Comparison of ENCODE assay signal across 23 mouse cellular contexts in the genomic region with DNA sequence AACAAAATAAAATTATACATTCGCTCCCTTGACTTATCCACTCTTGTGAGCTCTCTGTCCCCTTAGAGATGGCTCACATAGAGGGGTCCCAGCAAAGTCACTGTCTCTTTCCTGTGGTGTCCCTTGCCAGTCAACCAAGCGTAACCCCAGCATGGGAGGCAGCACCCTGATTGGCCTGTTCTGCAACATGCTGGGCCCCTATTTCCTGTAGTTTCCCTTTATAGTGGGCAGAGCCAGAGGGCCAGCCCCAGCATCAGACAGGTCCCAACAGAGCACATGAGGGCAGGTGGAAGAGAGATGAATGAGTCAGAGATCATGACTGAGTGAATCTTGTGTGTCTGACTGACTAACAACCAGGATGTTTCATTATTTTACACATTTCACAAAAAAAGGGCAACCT. TPM values are rescaled to one million over a fixed set of nuclear protein-coding genes. Genes with fewer than 3 reads are reported as not detected.
A peak's percentile ranks its signal among the peaks of the same experiment; 100 is the strongest.
DNase-seq lines count a peak whose midpoint lies in the region; ATAC-seq and TF ChIP-seq lines count a peak whose summit lies in the region.
"Had no signal": no experiment of that assay in that cellular context is flagged by ENCODE, and none has a peak within 500 bp of the region (broad histone marks: within the 10 kb centered on the region; RNA-seq: fewer than 3 reads in every experiment).

No protein-coding gene starts in this region.

- TF ChIP-seq CTCF in stomach, postnatal 0 days (IDR thresholded peaks at IDR 0.05; ENCODE audit: low read depth): no peak

- no peak for TF ChIP-seq EP300 in stomach, postnatal 0 days (optimal IDR thresholded peaks at IDR 0.05)

- H3K9me3 ChIP-seq in stomach, embryonic 15.5 days: no peaks in the 10 kb centered on the region
- no peaks in the 10 kb centered on the region for H3K9me3 ChIP-seq in stomach, postnatal 0 days (ENCODE audit: control insufficient read depth, low read length)
- H3K9me3 ChIP-seq in stomach, embryonic 16.5 days (replicated peaks; ENCODE audit: control insufficient read depth, low read length): no peaks in the 10 kb centered on the region
- H3K9me3 ChIP-seq: embryonic facial prominence, embryonic 15.5 days; forebrain, embryonic 10.5 days; heart, embryonic 13.5 days; hindbrain, embryonic 13.5 days had no signal

- no peak for DNase-seq in stomach, postnatal 0 days (ENCODE audit: low spot score)
- DNase-seq in urinary bladder, postnatal 36 days (ENCODE audit: low spot score in 2 of 2): peak; percentile 55 to 60
- DNase-seq in urinary bladder, postnatal 10 days (ENCODE audit: low spot score): no peak
- DNase-seq in thymus, postnatal 4 days: peak; percentile 43
- DNase-seq in gastrocnemius, postnatal 25 days: no peak
- DNase-seq: adrenal gland, postnatal 14 days; cerebellum, adult 18-20 months; cerebellum, adult 9-11 months; gastrocnemius, adult 2 months; gastrocnemius, postnatal 36 days; heart, adult 11 months; heart, postnatal 10 days had no signal

- no peak overlapping the region for H3K4me3 ChIP-seq in stomach, embryonic 15.5 days (replicated peaks)
- no peak overlapping the region for H3K4me3 ChIP-seq in stomach, postnatal 0 days (ENCODE audit: low read depth, low read length)
- no peak overlapping the region for H3K4me3 ChIP-seq in stomach, embryonic 16.5 days (replicated peaks; ENCODE audit: low read length)
- H3K4me3 ChIP-seq: embryonic facial prominence, embryonic 15.5 days; erythroblast, embryonic 14.5 days; forebrain, embryonic 10.5 days; gastrocnemius, adult 2 months; heart, embryonic 13.5 days; hindbrain, embryonic 13.5 days had no signal

- no peak overlapping the region for H3K9ac ChIP-seq in stomach, embryonic 15.5 days
- H3K9ac ChIP-seq in stomach, postnatal 0 days (ENCODE audit: low read length): no peak overlapping the region
- H3K9ac ChIP-seq in stomach, embryonic 16.5 days (ENCODE audit: low read length): no peak overlapping the region
- H3K9ac ChIP-seq: embryonic facial prominence, embryonic 15.5 days; heart, embryonic 13.5 days; hindbrain, embryonic 13.5 days had no signal

- no peaks in the 10 kb centered on the region for H3K27me3 ChIP-seq in stomach, embryonic 15.5 days (replicated peaks)
- H3K27me3 ChIP-seq in stomach, postnatal 0 days (ENCODE audit: control insufficient read depth, insufficient read depth, low read length): no peaks in the 10 kb centered on the region
- no peaks in the 10 kb centered on the region for H3K27me3 ChIP-seq in stomach, embryonic 16.5 days (ENCODE audit: control insufficient read depth, insufficient read depth, low read length)
- H3K27me3 ChIP-seq: embryonic facial prominence, embryonic 15.5 days; heart, embryonic 13.5 days had no signal

- 81% methylated on average over 2 of the region's 2 CpGs for WGBS in stomach, embryonic 15.5 days
- WGBS in stomach, postnatal 0 days: 79% methylated on average over 2 of the region's 2 CpGs
- WGBS in stomach, embryonic 16.5 days: 85% methylated on average over 2 of the region's 2 CpGs

- H3K4me1 ChIP-seq in stomach, embryonic 15.5 days: peaks cover 5% of the 10 kb centered on the region
- H3K4me1 ChIP-seq in stomach, postnatal 0 days (replicated peaks; ENCODE audit: control insufficient read depth, insufficient read depth): no peaks in the 10 kb centered on the region
- H3K4me1 ChIP-seq in stomach, embryonic 16.5 days (ENCODE audit: control insufficient read depth, insufficient read depth, low read length): peaks cover 6% of the 10 kb centered on the region; the same call in 1 of the 2 replicates

- no peaks in the 10 kb centered on the region for H3K36me3 ChIP-seq in stomach, embryonic 15.5 days
- H3K36me3 ChIP-seq in stomach, postnatal 0 days (ENCODE audit: control insufficient read depth, insufficient read depth, low read length): no peaks in the 10 kb centered on the region
- H3K36me3 ChIP-seq in stomach, embryonic 16.5 days (ENCODE audit: control insufficient read depth, insufficient read depth, low read length): no peaks in the 10 kb centered on the region
- H3K36me3 ChIP-seq: embryonic facial prominence, embryonic 15.5 days; forebrain, embryonic 10.5 days; heart, embryonic 13.5 days; hindbrain, embryonic 13.5 days had no signal

- H3K4me2 ChIP-seq in stomach, embryonic 15.5 days: no peak overlapping the region
- no peak overlapping the region for H3K4me2 ChIP-seq in stomach, postnatal 0 days (replicated peaks; ENCODE audit: low read depth)
- no peak overlapping the region for H3K4me2 ChIP-seq in stomach, embryonic 16.5 days (ENCODE audit: low read depth, low read length)
- H3K4me2 ChIP-seq: embryonic facial prominence, embryonic 15.5 days; heart, embryonic 13.5 days; hindbrain, embryonic 13.5 days had no signal

- H3K27ac ChIP-seq in stomach, embryonic 15.5 days: peak overlapping the region; percentile 7; the same call in 1 of the 2 replicates
- H3K27ac ChIP-seq in stomach, postnatal 0 days (replicated peaks): no peak overlapping the region
- H3K27ac ChIP-seq in stomach, embryonic 16.5 days (ENCODE audit: low read length): peak overlapping the region; percentile 69
- H3K27ac ChIP-seq: embryonic facial prominence, embryonic 15.5 days; forebrain, embryonic 10.5 days; gastrocnemius, adult 2 months; heart, embryonic 13.5 days; hindbrain, embryonic 13.5 days; hindbrain, postnatal 0 days had no signal

- no peak for ATAC-seq in stomach, embryonic 15.5 days (ENCODE audit: insufficient read depth, low FRiP score, low read depth)
- no peak for ATAC-seq in stomach, postnatal 0 days (ENCODE audit: low FRiP score, low TSS enrichment)
- ATAC-seq in stomach, embryonic 16.5 days (ENCODE audit: insufficient read depth, low FRiP score): no peak
- no peak for ATAC-seq in megakaryocyte-erythroid progenitor cell, adult 5-6 weeks (replicated peaks; ENCODE audit: low FRiP score, low TSS enrichment, poor library complexity, severe bottlenecking)
- ATAC-seq: CD4-positive, CD25-positive, alpha-beta regulatory T cell, adult 4 months; forebrain, embryonic 14.5 days; hindbrain, postnatal 0 days had no signal

RNA-seq across cellular contexts. Expression of a gene that starts 4.5 kb away (rescaled TPM):
- polyA plus RNA-seq in stomach, embryonic 15.5 days (2015; fragmentation: Nextera tagmentation; extraction: Ambion mirVana): 348 and 423 TPM in 2 replicates
- 636 and 675 TPM in 2 replicates for polyA plus RNA-seq in stomach, postnatal 0 days (2015; fragmentation: Nextera tagmentation; extraction: Ambion mirVana)
- 406 and 433 TPM in 2 replicates for polyA plus RNA-seq in stomach, embryonic 16.5 days (2015; fragmentation: Nextera tagmentation; extraction: Ambion mirVana)
- 55.3 and 72.9 TPM in 2 replicates for total RNA-seq in megakaryocyte-erythroid progenitor cell, adult 5-6 weeks (2014; fragmentation: Nextera tagmentation)
- 28.9 and 35.7 TPM in 2 replicates for total RNA-seq in megakaryocyte-erythroid progenitor cell, adult 5-6 weeks (2017)
- total RNA-seq in gastrocnemius, postnatal 25 days (2021): 10 to 100 TPM; 12.5 to 17.1 TPM

RNA-seq across cellular contexts. Expression of a gene that starts 8.1 kb away (rescaled TPM):
- 289 and 316 TPM in 2 replicates for polyA plus RNA-seq in stomach, embryonic 15.5 days (2015; fragmentation: Nextera tagmentation; extraction: Ambion mirVana)
- polyA plus RNA-seq in stomach, postnatal 0 days (2015; fragmentation: Nextera tagmentation; extraction: Ambion mirVana): 148 TPM in 2 replicates
- 242 and 272 TPM in 2 replicates for polyA plus RNA-seq in stomach, embryonic 16.5 days (2015; fragmentation: Nextera tagmentation; extraction: Ambion mirVana)
- 202 and 217 TPM in 2 replicates for total RNA-seq in megakaryocyte-erythroid progenitor cell, adult 5-6 weeks (2014; fragmentation: Nextera tagmentation)
- 450 and 532 TPM in 2 replicates for total RNA-seq in megakaryocyte-erythroid progenitor cell, adult 5-6 weeks (2017)
- total RNA-seq in gastrocnemius, postnatal 25 days (2021): 10 to 100 TPM; 58.8 to 62.0 TPM

RNA-seq across cellular contexts. Expression of a gene that starts 43.8 kb away (rescaled TPM):
- polyA plus RNA-seq in stomach, embryonic 15.5 days (2015; fragmentation: Nextera tagmentation; extraction: Ambion mirVana): 11.8 and 14.3 TPM in 2 replicates
- 5.3 and 5.6 TPM in 2 replicates for polyA plus RNA-seq in stomach, postnatal 0 days (2015; fragmentation: Nextera tagmentation; extraction: Ambion mirVana)
- polyA plus RNA-seq in stomach, embryonic 16.5 days (2015; fragmentation: Nextera tagmentation; extraction: Ambion mirVana): 12.4 and 12.7 TPM in 2 replicates
- 19.2 and 20.1 TPM in 2 replicates for total RNA-seq in megakaryocyte-erythroid progenitor cell, adult 5-6 weeks (2014; fragmentation: Nextera tagmentation)
- 8.5 and 16.1 TPM in 2 replicates for total RNA-seq in megakaryocyte-erythroid progenitor cell, adult 5-6 weeks (2017)
- total RNA-seq in gastrocnemius, postnatal 25 days (2021): 1 to 10 TPM; 7.6 to 7.7 TPM

Comparison
In these comparisons a context has a peak if more than half of its experiments do, and no peak if none do; other contexts are left out.
1. DNase-seq: peak in urinary bladder, postnatal 36 days (2 of 2) and thymus, postnatal 4 days (single experiment); none in stomach, postnatal 0 days (single experiment), urinary bladder, postnatal 10 days (single experiment) and gastrocnemius, postnatal 25 days (single experiment).